Mouse (Mus musculus): Measurements from ENCODE around the gene Adcy5.

Adcy5 gene

DNA sequence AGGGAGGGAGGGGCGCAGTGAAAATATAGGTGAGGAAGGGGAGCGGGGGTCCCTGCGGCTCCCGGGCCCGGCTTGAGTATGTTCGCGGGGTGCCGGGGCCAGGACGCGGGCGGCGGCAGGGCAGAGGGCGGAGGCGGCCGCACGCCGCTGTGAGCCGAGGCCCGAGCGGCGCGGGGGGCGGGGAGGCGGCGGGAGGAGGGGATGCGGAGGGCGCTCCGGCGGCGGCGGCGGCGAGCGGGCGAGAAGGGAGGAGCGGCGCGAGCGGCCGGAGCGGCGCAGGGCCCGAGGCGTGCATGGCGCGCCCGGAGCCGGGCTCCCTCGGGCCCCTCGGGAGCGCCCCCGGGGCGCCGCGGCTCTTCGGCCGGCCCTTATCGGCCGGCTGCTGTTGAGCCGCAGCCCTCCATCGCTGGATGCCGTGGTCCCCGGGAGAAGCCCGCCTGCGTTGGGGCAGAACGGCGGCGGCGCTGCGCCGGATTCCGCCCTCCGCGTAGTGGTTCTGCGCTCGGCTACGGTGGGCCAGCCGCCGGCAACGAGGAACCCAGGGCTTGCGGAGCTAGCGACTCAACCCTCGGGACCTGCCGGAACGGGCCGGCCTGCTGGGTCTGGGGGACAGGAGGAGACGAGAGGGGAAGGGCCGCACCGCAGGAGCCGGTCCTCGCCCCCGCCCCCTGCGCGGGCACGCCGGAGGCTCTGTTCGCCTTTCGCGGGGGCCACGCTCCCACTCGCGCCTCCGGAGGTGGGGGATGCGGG is at the start of gene Adcy5:
TSS of gene Adcy5 (plus strand) at position 237 of the 750 bp plus-strand sequence.
- peak; percentile 75 to 80 for DNase-seq

DNA sequence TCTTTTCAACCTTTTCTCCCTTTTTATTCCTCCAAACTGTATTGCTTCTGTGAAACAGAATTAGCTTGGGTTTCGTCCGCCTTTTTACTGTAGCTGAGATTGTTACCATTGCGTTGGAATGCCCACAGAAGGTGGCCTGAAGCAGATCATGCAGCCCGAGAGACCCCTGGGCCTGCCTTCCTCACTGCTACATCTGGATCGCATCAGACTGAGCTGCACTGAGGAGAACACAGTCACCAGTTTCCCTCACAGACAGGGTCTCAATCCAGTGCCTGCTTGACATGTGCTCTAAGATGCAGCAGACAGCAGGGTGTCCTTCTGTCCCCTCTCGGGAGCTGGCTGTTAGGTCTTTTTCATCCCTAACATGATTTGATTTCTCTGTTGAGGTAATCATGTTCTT is 46.7 kb upstream of the Adcy5 start:
- no peak for DNase-seq

GRCm38 (mm10) chr16:35109156-35109555 is 45.5 kb upstream of the Adcy5 start:
- DNase-seq, result peak; percentile 30 to 33

DNA sequence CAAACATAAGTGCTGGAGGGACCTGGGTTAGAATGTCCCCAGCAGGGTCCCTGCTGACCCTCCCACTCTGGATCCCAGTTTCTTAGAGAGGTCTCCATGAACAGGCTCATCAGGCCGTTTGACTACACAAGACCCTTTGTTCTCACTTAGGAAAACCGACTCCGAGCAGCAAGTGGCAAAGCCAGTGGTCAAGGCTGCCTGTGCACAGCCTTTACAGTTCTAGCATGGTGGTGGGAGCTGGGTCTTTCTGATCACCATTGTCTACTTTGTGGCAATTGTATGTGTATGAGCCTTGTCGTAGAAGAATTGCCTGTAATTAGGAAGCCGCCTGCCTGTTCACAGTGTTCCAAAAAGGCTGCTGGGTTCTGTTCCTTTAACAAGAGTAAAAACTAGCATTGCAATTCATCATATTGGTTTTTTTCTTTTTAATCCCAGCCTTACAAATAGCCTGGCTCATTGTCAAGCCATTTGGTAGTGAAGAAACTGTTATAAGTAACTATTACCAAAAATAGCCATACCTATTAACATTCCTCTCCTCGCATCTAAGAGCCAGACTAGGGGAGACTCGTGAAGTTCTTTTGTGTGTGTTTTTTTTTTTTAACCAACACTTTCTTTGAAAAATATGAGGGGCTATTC is 44.9 kb upstream of the Adcy5 start:
- no peak for DNase-seq

DNA sequence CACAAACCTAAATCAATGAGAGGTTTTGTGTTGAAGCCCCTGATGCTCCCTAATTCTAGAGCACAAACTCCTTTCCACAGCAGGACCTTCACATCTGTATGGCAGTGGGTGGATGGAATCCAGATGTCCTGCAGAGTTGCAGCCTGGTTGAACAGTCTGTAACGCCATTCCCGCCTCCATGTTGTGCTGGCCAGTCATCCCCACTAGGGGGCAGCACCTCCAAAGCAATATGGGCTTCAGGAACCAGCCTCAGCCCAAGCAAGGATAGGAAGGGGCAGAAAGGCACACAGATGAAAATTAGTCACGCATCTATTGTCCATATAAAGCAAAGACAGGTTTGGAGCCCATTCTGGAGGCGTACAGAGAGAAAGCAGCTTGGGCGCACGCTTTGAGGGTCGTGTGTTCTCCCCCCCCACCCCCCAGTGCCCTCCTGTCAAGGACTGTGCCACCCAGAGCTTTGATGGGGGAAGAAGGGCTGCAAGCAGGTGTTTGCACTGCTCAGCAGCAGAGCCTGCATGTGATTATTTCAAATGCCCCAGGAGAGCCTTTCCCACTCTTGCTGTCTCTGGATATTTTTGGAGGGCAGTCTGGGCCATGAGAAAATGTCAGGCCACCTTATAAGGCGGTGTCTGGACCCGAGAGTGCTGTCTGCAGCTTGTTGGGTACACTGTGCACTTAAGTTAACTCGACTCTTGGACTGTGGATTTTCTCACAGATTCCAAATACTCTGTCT is 44.1 kb upstream of the Adcy5 start:
- peak; percentile 95 to 96 for DNase-seq

- DNase-seq, result peak; percentile 68 to 79
These were observed 43.5 kb upstream of the Adcy5 start for GRCm38 (mm10) chr16:35111143-35111620.

GRCm38 (mm10) chr16:35113496-35113895 is 41.2 kb upstream of the Adcy5 start:
- no peak for DNase-seq

- peak in 1 of 2 experiments; percentile 34 for DNase-seq
These were observed 38.2 kb upstream of the Adcy5 start for GRCm38 (mm10) chr16:35116328-35116956.

- no peak for DNase-seq
These were observed 37.2 kb upstream of the Adcy5 start for GRCm38 (mm10) chr16:35117436-35117835.

DNA sequence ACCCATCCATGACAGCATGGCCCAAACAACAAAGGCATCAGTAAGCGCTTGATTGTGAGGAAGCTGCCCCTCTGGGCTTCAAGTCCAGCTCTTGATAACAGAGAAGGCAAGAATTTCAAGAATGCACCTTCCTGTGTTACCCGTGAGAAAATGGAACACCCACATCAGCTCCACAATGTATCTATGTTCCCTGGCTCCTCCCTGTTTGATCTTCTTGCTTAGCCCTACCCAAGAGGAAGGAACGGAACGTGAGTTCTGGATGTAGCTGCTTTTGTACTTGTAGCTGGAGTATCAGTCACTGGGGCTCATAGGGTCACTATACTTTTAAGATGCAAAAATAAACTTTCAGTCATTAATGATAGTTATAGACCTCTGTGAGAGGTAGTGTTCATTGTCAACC is 34.1 kb upstream of the Adcy5 start:
- no peak for DNase-seq

GRCm38 (mm10) chr16:35127270-35127669 is 27.4 kb upstream of the Adcy5 start:
- no peak for DNase-seq

- DNase-seq, result no peak
These were observed 24.5 kb upstream of the Adcy5 start for GRCm38 (mm10) chr16:35130172-35130571.

DNA sequence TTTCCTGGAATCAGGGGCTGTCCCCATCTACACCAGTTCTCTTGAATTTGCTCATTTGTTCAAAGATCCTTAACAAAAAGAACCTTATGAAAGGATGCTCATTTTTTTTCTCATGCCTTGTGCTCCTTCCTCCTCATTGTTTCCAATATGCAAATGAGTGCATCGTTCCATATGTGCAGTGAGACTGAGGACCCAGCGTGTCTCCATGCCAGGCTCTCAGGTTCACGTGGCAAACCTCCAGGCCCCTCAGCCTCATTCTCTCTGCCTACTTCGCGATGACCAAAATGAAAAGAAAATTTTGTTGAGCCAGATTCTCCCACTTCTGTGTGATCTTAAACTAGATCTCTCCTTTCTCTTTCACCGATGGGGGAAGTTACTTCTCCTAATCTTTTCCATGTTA is 15.3 kb upstream of the Adcy5 start:
- peak; percentile 81 to 90 for DNase-seq

DNA sequence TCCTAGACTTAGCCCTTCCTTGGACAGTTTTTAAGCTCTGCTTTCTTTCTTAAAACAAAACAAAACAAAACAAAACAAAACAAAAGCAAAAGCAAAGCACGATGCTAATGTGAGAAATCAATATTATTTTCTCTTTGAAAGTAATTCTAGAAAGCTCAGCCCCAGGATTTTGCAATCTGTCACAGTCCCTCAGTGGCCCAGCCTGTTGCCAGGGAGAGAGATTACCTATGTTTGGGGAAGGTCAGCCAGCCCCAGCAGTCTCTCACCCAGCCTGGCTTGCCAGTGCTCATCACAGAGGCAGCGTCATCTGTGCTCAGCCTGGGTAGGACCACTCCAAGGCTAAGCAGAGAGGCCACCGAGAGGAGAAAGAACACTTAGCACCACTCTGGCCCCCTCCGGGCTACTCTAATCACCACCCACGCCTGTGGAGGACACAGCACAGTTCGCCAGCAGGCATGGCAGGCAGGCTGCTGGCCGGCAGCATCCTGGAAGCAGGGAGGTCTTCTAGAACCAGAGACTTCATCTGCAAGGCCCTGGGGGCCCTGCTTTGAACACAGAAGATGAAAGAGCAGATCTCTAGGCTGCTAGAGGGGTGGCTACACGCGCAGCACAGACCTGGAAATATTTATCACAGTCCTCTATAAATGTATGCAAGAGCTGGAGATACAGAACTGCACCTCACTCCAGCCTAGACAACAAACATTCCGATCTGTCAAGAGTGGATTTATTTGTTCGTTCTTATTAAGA is 14.6 kb upstream of the Adcy5 start:
- peak; percentile 77 to 87 for DNase-seq

GRCm38 (mm10) chr16:35140620-35140975 is 14.1 kb upstream of the Adcy5 start:
- DNase-seq, result peak; percentile 40 to 56

DNA sequence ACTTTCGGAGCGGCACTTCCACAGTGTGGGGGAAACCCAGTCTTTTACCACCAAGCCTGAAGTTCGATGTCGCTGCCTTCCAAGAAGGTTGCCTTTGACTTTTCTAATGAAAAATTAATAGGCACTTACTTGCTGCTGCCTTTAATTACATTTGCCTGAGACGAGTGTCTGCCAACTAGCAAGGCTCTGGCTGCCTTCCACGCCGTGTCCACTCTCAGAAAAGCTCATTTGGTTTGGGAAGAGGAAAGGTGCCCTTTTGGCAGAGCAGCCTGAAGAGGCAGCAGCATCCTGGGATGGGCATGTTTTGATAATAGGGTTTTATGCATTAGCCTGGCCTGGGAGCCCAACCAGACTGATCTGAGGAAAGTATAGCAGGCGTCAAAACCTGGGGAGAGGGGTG is 12.8 kb upstream of the Adcy5 start:
- DNase-seq, result peak; percentile 49 to 72

DNA sequence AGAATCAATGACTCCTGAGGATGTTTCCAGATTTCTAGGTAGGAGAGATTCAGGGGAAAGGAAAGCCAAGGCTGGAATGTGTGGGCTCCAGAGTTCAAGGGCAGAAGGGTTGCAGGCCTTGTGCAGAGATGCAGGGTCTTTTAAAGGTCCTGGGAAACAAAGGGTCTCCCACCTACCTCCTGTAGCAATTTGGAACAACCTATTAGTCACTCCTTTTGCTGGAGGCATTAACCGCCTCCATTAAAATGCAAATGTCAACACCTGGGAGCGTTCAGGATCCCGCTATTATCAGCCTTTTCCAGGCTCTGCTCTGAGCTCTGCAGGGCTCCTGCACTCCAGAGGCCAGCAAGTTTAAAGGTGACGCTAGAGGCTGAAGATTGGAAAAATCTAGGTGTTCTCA is 8.5 kb upstream of the Adcy5 start:
- no peak for DNase-seq

DNA sequence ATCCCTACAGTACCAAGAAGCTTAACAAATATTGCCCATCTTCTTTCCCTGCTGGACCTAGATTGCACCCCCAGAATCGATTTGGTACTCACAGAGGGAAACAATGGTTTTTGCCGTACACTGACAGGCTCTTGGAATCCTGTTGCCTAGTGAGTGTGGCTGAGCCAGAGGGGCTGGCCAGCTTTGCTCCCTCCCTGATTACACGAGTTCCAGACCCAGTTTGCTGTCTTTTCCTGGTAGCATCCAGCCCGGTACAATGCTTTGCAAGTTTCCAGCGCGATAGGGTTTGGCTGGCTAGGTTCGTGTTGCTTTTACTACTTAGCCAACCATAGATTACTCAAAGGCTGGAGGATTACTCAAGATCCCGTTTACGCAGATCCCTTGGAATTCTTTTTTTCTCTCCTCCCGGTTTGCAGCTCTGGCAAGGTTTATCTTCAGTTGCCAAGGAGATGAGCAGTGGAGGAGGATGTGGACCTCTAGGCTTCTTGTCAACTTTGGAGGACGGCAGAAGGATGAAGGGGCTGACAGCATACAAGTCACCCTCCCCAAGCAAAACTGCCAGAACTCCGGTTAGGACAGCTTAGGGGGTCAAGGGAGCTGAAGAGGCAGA is 1.4 kb upstream of the Adcy5 start:
- DNase-seq, result no peak

DNA sequence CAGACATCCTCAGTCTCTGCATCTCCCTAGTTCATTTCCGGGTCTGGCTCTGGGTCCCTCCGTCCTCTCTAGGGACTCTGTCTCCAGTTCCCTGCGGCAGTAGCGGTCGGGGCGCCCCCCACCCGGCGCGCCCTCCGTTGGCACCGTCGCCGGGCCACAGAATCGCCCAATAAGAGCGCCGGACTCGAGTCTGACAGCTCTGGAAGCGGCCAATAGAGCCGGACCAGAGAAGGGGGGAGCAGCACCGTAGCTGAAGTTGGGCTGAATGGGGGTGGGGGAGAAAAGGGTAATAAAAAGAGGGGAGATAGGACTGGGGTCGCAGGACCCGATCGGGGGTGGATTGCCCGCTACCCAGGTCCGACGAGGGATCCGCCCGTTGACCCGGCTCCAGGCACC is 434 bp upstream of the Adcy5 start:
- peak; percentile 85 to 87 for DNase-seq

DNA sequence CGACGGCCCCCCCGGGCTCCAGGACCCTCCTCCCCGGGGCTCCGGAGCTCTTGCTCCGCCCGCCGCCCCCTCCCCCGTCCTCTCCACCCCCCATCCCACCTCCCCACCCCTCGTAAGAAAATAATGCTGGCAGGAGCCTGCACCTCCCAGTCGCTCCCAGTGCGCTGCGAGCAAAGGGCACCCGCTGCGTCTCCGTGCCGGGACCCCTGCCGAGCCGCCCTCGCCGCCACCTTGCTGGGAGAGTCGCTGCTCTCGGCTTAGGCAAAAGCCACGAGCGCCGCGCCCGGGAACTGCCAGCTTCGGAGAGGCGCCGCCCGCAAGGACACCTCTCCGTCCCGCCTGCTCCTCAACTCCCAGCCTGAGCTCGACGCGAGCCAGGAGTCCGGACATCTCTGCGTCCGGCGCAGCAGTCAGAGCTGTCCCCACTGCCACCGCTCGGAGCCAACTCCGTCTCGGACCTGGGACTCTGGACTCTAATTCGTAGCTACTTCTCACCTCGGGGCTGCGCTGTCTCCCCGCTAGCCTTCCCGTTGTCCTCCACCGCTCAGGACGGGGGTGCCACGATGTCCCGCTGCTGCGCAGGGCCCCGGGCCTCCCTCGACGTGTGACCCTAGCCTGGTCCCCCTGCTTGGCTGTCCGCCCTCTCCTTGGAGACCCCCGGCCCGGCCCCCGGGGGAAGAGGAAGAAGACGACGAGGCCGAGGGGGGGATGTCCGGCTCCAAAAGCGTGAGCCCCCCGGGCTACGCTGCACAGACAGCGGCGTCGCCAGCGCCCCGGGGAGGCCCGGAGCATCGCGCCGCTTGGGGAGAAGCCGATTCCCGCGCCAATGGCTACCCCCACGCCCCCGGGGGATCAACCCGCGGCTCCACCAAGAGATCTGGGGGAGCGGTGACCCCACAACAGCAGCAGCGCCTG is 971 bp downstream of the Adcy5 start:
- peak; percentile 78 to 79 for DNase-seq

DNA sequence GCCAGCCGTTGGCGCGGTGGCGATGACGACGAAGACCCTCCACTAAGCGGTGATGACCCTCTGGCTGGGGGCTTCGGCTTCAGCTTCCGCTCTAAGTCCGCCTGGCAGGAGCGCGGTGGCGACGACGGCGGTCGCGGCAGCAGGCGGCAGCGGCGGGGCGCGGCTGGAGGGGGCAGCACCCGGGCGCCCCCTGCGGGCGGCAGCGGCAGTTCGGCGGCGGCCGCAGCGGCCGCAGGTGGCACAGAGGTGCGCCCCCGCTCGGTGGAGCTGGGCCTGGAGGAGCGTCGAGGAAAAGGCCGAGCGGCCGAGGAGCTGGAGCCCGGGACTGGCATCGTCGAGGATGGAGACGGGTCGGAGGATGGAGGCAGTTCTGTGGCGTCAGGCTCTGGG is 1.6 kb downstream of the Adcy5 start:
- peak; percentile 84 to 86 for DNase-seq

Data from cerebellum, postnatal 10 days (tissue).